Mouse (Mus musculus): ENCODE measurements at regions not wholly inside any gene's neighbourhood (a gene's known extent, or its start where the extent isn't known, plus 50 kb on each side); places are given as distances from the start of the nearest gene placed in this dataset.

DNA sequence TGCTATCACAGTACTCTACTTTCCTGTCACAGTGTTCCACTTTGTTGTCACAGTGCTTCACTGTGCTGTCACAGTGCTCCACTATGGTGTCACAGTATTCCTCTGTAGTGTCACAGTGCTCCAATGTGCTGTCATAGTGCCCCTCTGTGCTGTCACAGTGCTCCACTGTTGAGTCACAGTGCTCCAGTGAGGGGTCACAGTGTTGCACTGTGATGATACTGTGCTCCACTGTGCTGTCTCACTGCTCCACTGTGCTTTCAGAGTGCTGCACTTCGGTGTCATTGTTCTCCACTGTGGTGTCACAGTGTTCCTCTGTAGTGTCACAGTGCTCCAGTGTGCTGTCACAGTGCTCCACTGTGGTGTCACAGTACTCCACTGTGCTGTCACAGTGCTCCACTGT, 75.0 kb upstream of the Trpm1 start:
- 84% methylated on average over 1 of the region's 1 CpGs for WGBS
- Histone ChIP-seq H3K27ac (ENCODE audit: low read depth, low read length) (no peak overlapping the region), H3K4me3 (ENCODE audit: low read depth, low read length) (no peak overlapping the region), H3K4me2 (ENCODE audit: low read length) (no peak overlapping the region), H3K9ac (ENCODE audit: low read length) (no peak overlapping the region), H3K4me1 (ENCODE audit: control insufficient read depth, insufficient read depth, low read length) (no peaks in the 10 kb centered on the region), H3K9me3 (replicated peaks; ENCODE audit: control insufficient read depth, low read length) (no peaks in the 10 kb centered on the region), H3K36me3 (ENCODE audit: control insufficient read depth, insufficient read depth, low read length) (no peaks in the 10 kb centered on the region), H3K27me3 (replicated peaks; ENCODE audit: control insufficient read depth, insufficient read depth, low read length) (no peaks in the 10 kb centered on the region)
- ATAC-seq: no peak
- no peak for DNase-seq (ENCODE audit: low spot score)

GRCm38 (mm10) chr7:64077526-64077925, 76.1 kb upstream of the Trpm1 start:
- Histone ChIP-seq H3K4me1 (ENCODE audit: control insufficient read depth, insufficient read depth, low read length) (no peaks in the 10 kb centered on the region), H3K9me3 (replicated peaks; ENCODE audit: control insufficient read depth, low read length) (no peaks in the 10 kb centered on the region), H3K27me3 (replicated peaks; ENCODE audit: control insufficient read depth, insufficient read depth, low read length) (no peaks in the 10 kb centered on the region), H3K4me2 (ENCODE audit: low read length) (no peak overlapping the region), H3K9ac (ENCODE audit: low read length) (no peak overlapping the region), H3K36me3 (ENCODE audit: control insufficient read depth, insufficient read depth, low read length) (no peaks in the 10 kb centered on the region), H3K4me3 (ENCODE audit: low read depth, low read length) (no peak overlapping the region), H3K27ac (ENCODE audit: low read depth, low read length) (no peak overlapping the region)
- 74% methylated on average over 4 of the region's 4 CpGs for WGBS
- ATAC-seq: no peak
- DNase-seq (ENCODE audit: low spot score): peak; percentile 30

GRCm38 (mm10) chr7:64076764-64077360, 76.8 kb upstream of the Trpm1 start:
- no peak for ATAC-seq
- Histone ChIP-seq H3K9ac (ENCODE audit: low read length) (no peak overlapping the region), H3K27ac (ENCODE audit: low read depth, low read length) (no peak overlapping the region), H3K4me2 (ENCODE audit: low read length) (no peak overlapping the region), H3K4me1 (ENCODE audit: control insufficient read depth, insufficient read depth, low read length) (no peaks in the 10 kb centered on the region), H3K9me3 (replicated peaks; ENCODE audit: control insufficient read depth, low read length) (no peaks in the 10 kb centered on the region), H3K36me3 (ENCODE audit: control insufficient read depth, insufficient read depth, low read length) (no peaks in the 10 kb centered on the region), H3K27me3 (replicated peaks; ENCODE audit: control insufficient read depth, insufficient read depth, low read length) (no peaks in the 10 kb centered on the region), H3K4me3 (ENCODE audit: low read depth, low read length) (no peak overlapping the region)
- DNase-seq (ENCODE audit: low spot score): no peak
- 88% methylated on average over 4 of the region's 4 CpGs for WGBS

GRCm38 (mm10) chr7:64075696-64076313, 77.8 kb upstream of the Trpm1 start:
- no peak for DNase-seq (ENCODE audit: low spot score)
- Histone ChIP-seq H3K4me1 (ENCODE audit: control insufficient read depth, insufficient read depth, low read length) (no peaks in the 10 kb centered on the region), H3K36me3 (ENCODE audit: control insufficient read depth, insufficient read depth, low read length) (no peaks in the 10 kb centered on the region), H3K9ac (ENCODE audit: low read length) (no peak overlapping the region), H3K9me3 (replicated peaks; ENCODE audit: control insufficient read depth, low read length) (no peaks in the 10 kb centered on the region), H3K4me2 (ENCODE audit: low read length) (no peak overlapping the region), H3K27ac (ENCODE audit: low read depth, low read length) (no peak overlapping the region), H3K27me3 (replicated peaks; ENCODE audit: control insufficient read depth, insufficient read depth, low read length) (no peaks in the 10 kb centered on the region), H3K4me3 (ENCODE audit: low read depth, low read length) (no peak overlapping the region)
- no peak for ATAC-seq
- WGBS: 96% methylated on average over 1 of the region's 1 CpGs

- H3K4me1 ChIP-seq (ENCODE audit: control insufficient read depth, insufficient read depth, low read length): no peaks in the 10 kb centered on the region
- no peaks in the 10 kb centered on the region for H3K9me3 ChIP-seq (replicated peaks; ENCODE audit: control insufficient read depth, low read length)
- H3K36me3 ChIP-seq (ENCODE audit: control insufficient read depth, insufficient read depth, low read length): no peaks in the 10 kb centered on the region
- H3K9ac ChIP-seq (ENCODE audit: low read length): no peak overlapping the region
- 94% methylated on average over 4 of the region's 4 CpGs for WGBS
- H3K27me3 ChIP-seq (replicated peaks; ENCODE audit: control insufficient read depth, insufficient read depth, low read length): no peaks in the 10 kb centered on the region
- no peak overlapping the region for H3K27ac ChIP-seq (ENCODE audit: low read depth, low read length)
- no peak overlapping the region for H3K4me2 ChIP-seq (ENCODE audit: low read length)
- H3K4me3 ChIP-seq (ENCODE audit: low read depth, low read length): no peak overlapping the region
- DNase-seq (ENCODE audit: low spot score) (no peak), ATAC-seq (no peak)
Measured at GRCm38 (mm10) chr7:64074661-64075234, 78.9 kb upstream of the Trpm1 start.

DNA sequence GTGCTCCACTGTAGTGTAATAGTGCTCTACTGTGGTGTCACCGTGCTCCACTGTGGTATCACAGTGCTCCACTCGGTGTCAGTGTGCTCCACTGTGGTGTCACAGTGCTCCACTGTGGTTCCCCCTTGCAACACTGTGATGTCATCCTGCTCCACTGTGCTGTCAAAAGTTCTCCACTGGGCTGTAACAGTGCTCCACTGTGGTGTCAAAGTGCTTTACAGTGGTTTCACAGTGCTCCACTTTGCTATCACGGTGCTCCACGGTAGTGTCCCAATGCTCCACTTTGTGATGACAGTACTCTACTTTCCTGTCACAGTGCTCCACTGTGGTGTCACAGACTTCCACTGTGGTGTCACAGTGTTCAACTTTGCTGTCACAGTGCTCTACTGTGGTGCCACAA, 79.4 kb upstream of the Trpm1 start:
- Histone ChIP-seq H3K9ac (ENCODE audit: low read length) (no peak overlapping the region), H3K4me1 (ENCODE audit: control insufficient read depth, insufficient read depth, low read length) (no peaks in the 10 kb centered on the region), H3K4me2 (ENCODE audit: low read length) (no peak overlapping the region), H3K9me3 (replicated peaks; ENCODE audit: control insufficient read depth, low read length) (no peaks in the 10 kb centered on the region), H3K4me3 (ENCODE audit: low read depth, low read length) (no peak overlapping the region), H3K27me3 (replicated peaks; ENCODE audit: control insufficient read depth, insufficient read depth, low read length) (no peaks in the 10 kb centered on the region), H3K27ac (ENCODE audit: low read depth, low read length) (no peak overlapping the region), H3K36me3 (ENCODE audit: control insufficient read depth, insufficient read depth, low read length) (no peaks in the 10 kb centered on the region)
- no peak for ATAC-seq
- WGBS: 92% methylated on average over 4 of the region's 4 CpGs
- no peak for DNase-seq (ENCODE audit: low spot score)

- DNase-seq (ENCODE audit: low spot score): no peak
- Histone ChIP-seq H3K36me3 (ENCODE audit: control insufficient read depth, insufficient read depth, low read length) (no peaks in the 10 kb centered on the region), H3K9ac (ENCODE audit: low read length) (no peak overlapping the region), H3K27me3 (replicated peaks; ENCODE audit: control insufficient read depth, insufficient read depth, low read length) (no peaks in the 10 kb centered on the region), H3K4me1 (ENCODE audit: control insufficient read depth, insufficient read depth, low read length) (no peaks in the 10 kb centered on the region), H3K9me3 (replicated peaks; ENCODE audit: control insufficient read depth, low read length) (no peaks in the 10 kb centered on the region), H3K27ac (ENCODE audit: low read depth, low read length) (no peak overlapping the region), H3K4me3 (ENCODE audit: low read depth, low read length) (no peak overlapping the region), H3K4me2 (ENCODE audit: low read length) (no peak overlapping the region)
- 97% methylated on average over 3 of the region's 3 CpGs for WGBS
- no peak for ATAC-seq
Measured at GRCm38 (mm10) chr7:64073781-64074180, 79.9 kb upstream of the Trpm1 start.

GRCm38 (mm10) chr7:64070930-64071329, 82.7 kb upstream of the Trpm1 start:
- DNase-seq (ENCODE audit: low spot score) (no peak), ATAC-seq (no peak)
- no peak overlapping the region for H3K27ac ChIP-seq (ENCODE audit: low read depth, low read length)
- H3K9ac ChIP-seq (ENCODE audit: low read length): no peak overlapping the region
- H3K4me1 ChIP-seq (ENCODE audit: control insufficient read depth, insufficient read depth, low read length): no peaks in the 10 kb centered on the region
- no peaks in the 10 kb centered on the region for H3K27me3 ChIP-seq (replicated peaks; ENCODE audit: control insufficient read depth, insufficient read depth, low read length)
- H3K4me3 ChIP-seq (ENCODE audit: low read depth, low read length): no peak overlapping the region
- WGBS: 89% methylated on average over 5 of the region's 5 CpGs
- H3K9me3 ChIP-seq (replicated peaks; ENCODE audit: control insufficient read depth, low read length): no peaks in the 10 kb centered on the region
- no peaks in the 10 kb centered on the region for H3K36me3 ChIP-seq (ENCODE audit: control insufficient read depth, insufficient read depth, low read length)
- H3K4me2 ChIP-seq (ENCODE audit: low read length): no peak overlapping the region

GRCm38 (mm10) chr7:64065529-64066247, 87.9 kb upstream of the Trpm1 start:
- no peaks in the 10 kb centered on the region for H3K4me1 ChIP-seq (ENCODE audit: control insufficient read depth, insufficient read depth, low read length)
- no peaks in the 10 kb centered on the region for H3K27me3 ChIP-seq (replicated peaks; ENCODE audit: control insufficient read depth, insufficient read depth, low read length)
- H3K4me2 ChIP-seq (ENCODE audit: low read length): no peak overlapping the region
- H3K27ac ChIP-seq (ENCODE audit: low read depth, low read length): no peak overlapping the region
- no peak overlapping the region for H3K4me3 ChIP-seq (ENCODE audit: low read depth, low read length)
- no peaks in the 10 kb centered on the region for H3K36me3 ChIP-seq (ENCODE audit: control insufficient read depth, insufficient read depth, low read length)
- no peaks in the 10 kb centered on the region for H3K9me3 ChIP-seq (replicated peaks; ENCODE audit: control insufficient read depth, low read length)
- ATAC-seq (peak; percentile 85; the same call in 1 of the 2 replicates), DNase-seq (ENCODE audit: low spot score) (peak; percentile 79)
- 70% methylated on average over 23 of the region's 23 CpGs for WGBS
- H3K9ac ChIP-seq (ENCODE audit: low read length): no peak overlapping the region
